Mouse (Mus musculus) kidney, adult 8-10 months (tissue): Measurements from ENCODE around the gene Ercc6l2.

Experiments used
- DNase-seq, 2 experiments: peaks; one replicate each; pipeline ENCODE4 v3.0.0; 2022

Ercc6l2 gene

DNA sequence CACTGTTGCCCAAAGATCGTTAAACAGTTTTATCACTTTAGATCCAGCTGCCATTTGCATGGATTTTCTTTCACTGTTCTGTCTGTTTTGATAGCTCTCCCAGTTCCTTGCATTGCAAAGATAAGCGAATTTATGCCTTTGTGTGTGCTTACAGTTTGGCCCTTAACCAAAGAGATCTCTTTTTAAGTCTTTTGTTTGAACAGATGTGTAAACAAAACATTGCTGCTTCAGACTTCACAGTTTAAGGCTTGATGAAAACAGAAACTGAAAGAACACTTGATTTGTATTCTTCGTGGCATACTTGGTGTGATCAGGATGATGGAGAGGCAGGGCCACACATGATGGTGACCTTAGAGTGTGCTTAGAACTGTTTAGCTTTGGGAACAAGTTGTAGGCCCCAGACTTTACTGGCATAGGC, 70.5 kb downstream of the Ercc6l2 start:
- no peak for DNase-seq

- no peak for DNase-seq
These were observed 71.5 kb downstream of the Ercc6l2 start for GRCm38 (mm10) chr13:63886429-63887052.

GRCm38 (mm10) chr13:63900679-63901302, 85.8 kb downstream of the Ercc6l2 start:
- DNase-seq = no peak

- no peak for DNase-seq
These were observed 86.3 kb downstream of the Ercc6l2 start for GRCm38 (mm10) chr13:63901303-63901713.

GRCm38 (mm10) chr13:63901714-63902597, 86.9 kb downstream of the Ercc6l2 start:
- no peak for DNase-seq

DNA sequence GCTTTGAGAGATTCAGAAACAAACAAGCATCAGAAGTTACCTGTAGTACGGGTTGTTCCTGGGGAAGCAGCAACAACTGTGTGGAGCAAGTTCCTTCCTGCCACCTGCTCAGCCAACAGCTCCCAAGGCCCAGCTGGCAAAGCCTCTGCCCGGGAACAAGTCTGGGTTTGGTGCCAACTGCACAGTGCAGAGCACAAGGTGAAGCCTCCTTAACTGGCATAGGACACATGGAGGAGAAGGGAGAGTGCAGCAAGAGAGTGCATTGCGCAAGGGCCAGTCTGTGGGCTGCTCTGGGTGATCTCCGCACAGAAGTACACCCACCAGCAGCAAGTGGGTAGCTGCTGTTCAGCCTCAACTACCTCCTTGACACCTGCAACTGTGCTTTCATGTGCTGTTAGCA, 91.5 kb downstream of the Ercc6l2 start:
- peak; percentile 52 to 66 for DNase-seq

DNA sequence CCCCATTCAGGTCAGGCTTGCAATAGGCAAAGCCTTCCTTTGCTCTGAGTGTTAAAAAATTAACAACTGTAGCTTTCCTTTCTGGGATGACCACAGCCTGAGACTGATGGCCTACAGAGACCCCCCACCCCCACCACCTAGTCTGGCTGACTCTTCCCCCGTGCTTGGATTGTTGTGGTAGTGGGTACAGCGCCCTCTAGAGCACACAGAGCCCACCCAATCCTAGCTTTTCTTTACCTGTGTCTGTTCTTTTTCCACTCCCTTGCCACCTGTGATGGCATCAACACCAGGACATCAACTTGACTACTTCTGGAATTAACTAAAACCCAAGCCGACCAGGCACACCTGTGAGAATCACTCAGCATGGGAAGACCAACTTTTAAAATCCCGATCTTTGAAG, 92.4 kb downstream of the Ercc6l2 start:
- no peak for DNase-seq

DNA sequence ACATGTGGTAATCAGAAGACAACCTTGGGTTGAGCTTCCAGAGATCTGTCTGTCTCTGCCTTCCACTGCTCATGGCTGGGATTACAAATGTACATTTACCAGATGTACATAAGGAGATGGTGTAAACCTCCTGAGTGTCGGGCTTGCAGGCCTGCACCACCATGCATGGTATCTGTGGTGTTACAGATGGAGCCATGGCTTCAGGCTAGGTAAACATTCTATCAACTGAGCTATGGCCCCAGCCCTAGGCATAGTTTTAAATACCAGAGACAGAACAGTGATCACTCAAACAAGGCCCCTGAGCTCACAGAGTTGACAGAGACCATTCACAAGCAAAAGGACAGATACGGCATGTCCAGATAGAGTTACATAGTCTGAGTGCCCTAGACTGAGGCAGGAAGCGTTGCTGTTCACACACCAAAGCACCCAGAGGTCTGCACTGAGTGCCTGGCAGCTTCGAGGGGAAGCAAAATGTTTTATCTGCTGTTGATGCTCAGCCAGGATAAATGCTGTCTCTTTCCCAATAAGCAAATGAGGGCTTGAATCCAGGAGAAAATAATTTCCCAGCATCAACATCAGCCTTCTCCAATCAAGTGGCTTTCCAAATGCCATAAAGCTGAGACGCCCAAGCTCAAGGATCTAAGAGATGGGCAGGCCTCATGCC, 95.2 kb downstream of the Ercc6l2 start:
- DNase-seq = no peak

- no peak for DNase-seq
These were observed 96.6 kb downstream of the Ercc6l2 start for GRCm38 (mm10) chr13:63911617-63912016.

DNA sequence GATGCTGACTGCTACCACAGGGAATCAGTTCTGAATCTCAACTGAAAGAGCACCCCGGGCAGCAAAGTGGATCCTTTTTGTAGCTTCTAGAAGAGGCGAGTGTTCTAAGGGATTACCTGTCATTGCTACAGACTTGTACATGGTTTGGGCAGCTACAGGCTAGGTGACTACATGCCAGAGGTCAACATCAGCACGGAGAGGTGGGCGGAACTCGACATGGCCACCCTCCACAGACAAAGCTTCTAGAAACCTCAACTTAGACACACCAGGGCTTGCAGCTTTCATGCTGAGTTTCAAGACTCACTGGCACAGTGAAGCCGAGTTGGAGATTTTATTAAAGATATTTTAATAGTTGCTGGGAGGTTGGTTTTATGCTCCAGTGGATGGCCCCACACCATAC, 98.1 kb downstream of the Ercc6l2 start:
- DNase-seq = no peak

DNA sequence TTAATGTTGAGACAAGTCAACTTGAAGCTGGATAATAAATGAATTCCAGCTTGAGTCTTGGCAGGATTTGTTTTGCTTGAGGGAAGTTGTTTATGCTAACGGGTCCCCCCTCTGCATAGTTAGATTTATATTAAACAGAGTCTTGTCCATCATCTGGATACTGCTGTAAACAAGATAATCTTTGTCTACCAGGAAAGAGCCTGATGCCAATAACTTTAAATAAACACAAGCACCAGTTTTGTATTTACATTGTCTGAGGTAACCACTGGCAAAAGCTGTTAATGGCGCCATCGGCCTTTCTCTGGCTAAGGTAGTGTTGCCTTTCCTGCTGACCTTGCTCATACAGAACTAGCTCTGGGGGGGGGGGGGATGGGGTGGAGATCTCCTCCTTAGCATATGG, 100.1 kb downstream of the Ercc6l2 start:
- DNase-seq = no peak

DNA sequence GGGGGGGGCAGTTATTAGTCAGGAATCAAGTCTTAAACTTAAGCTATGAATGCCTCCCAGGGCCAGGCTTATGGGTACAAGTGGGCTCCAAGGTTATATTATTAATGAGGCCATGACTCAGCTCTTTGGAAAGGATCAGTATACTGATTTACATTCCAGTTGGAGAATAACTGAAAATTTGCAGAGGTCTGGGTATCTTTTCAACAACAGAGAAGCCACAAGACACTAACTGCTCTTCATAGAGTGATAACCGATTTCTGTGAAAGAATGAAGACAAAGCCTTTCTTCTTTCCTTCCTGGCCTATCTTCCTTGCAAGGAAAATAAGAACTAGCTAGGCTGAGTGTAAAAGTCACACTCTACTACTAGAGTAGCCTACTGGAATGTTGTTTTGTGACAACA, 100.6 kb downstream of the Ercc6l2 start:
- DNase-seq = no peak

DNA sequence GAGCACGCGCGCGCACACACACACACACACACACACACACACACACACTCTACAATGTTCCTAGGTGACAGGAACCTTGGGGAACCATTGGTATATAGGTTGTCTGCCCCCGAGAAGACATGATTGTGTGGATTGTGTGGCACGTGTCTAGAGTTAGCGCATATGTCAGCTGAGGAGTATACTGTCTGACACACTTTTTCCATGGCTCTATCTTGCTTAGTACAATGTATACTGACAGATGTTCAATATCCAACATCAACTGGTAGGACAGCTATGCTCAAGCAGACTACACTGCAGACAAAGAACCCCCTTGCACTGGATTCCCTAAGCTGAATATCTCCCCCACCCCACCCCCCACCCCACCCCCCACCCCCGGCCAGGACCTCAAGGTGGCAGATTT, 101.5 kb downstream of the Ercc6l2 start:
- no peak for DNase-seq

DNA sequence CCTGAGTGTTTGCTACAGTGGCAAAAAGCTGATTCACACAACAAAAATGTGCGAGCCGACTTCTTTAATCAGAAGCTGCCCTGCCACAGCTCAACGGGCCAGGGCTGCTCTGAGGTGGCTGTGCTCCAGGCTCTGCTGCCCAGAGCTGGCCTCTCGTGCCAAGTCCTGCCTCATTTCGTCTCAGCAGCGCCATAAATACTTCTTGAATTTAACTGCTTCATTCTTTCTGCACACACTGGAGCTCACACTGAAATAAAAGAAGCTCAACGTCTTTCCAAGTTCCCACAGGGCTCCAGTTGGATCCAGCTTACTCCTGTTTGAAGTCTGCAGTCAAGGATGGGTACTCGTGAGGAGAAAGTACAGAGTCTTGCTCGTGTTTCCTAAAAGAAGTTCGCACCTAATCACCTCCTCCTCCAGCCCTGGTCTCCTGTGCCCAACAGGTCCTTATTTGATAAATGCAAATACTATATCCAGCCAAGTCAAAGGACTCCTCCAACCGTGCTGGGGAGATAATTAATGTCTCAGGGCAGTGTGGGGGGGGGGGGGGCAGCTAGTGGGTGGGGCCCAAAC, 102.2 kb downstream of the Ercc6l2 start:
- DNase-seq = peak; percentile 77 to 79

DNA sequence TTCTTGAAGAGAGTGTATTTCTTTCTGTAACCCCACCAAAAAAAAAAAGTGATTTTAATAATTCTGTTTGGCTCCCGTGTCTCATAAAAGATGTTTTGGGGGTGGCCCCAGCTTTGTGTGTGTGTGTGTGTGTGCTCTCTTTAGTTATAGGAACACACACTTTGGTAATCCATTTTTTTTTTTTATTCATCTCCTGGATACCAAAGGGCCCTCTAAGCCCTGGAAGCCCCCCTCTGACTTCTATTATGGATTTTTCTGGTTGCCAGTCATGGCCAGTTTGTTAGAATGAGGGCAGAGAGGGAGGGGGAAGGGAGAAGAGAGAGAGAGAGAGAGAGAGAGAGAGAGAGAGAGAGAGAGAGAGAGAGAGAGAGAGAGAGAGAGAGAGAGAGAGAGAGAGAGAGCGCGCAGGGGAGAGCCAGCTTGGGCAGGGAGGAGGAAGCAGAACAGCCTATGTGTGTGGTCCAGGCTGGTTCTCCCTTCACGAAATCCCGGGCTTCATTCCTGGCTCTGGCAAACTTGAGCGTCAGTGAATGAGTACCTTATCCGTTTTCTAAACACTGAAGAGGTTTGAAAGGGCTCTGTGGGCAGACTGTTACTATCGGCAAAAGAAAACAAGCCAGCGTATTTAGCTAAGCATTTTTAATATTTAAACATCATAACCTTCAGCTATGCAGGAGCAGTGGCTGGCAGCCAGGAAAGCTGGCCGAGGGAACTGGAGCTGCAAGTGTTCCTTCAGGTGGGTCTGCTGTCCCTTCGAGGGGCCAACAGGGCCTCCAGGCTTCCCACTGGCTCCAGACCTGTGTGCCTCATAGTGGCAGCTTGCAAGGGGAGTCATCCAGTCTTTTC, 103.0 kb downstream of the Ercc6l2 start:
- peak; percentile 61 to 75 for DNase-seq

DNA sequence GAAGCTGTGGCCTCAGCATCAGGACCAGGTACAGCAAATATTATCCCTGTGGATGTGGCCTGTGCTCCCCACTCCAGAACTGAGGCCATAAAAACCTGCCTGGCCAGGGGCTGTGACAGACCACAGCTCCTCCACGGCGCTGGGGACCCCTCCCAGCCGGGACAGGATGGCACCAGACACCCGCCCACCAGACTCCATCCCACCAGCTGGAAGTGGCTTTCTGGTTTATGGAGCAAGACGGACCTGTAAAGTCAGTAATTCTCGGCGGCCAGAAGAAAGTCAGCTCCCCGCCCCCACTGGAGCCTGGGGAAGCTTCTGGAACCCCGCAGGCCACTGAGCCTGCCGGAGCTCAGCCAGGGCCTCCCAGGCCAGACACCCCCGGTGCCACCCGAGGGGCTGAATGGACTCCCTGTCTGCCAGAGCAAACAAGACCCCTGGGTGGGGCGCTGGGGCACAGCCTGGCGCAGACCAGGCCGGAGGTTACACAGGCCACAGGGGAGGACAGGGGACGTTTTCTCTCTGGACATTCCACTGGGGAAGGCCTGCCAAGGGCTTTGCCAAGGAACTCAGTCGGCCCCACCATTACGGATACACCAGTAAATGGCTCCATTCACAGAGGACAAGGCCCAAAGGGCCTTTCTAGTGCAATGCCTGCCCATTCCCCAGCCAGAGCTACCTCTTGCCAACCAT, 103.8 kb downstream of the Ercc6l2 start:
- peak; percentile 33 to 38 for DNase-seq

DNA sequence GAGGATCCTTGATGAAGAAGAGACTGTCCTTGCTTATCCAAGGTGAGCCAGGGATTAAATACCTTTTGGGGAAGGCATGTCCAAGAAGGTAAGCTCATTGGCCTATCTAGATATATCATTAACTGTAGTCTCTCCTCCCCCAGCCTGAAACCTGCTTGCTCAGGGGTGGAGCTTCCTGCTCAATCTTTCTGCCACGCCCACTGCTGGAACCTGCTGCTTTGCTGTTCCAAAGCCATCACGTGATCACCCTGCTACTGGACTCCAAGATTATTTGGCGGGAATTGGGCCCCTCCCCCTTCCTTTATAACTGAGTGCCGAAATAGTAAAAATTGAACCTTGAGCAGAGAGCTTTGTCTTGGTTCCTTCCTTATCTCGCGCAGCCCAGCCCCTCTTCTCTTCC, 109.0 kb downstream of the Ercc6l2 start:
- peak in 1 of 2 experiments; percentile 38 for DNase-seq

GRCm38 (mm10) chr13:63927326-63927725, 112.3 kb downstream of the Ercc6l2 start:
- DNase-seq = no peak

DNA sequence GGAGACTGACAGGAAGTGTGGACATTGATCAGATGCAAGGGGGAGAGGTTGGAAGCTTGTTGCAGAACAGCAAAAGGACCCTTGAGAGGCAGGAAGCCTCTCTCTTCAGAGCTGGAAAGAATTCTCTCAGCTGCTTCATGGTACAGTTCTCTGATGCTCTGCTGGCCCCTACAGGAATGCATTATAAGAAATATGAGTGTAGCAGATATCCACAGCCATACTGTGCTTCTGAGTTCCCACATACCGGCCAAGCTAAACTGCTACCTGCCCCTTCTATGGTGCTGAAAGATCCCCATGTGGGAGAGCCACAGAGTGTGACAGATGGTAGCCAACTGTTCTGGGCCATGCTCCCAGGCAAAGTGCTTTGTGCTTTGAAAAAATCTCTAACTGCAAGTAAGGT, 114.3 kb downstream of the Ercc6l2 start:
- DNase-seq = no peak

GRCm38 (mm10) chr13:63929917-63930515, 115.0 kb downstream of the Ercc6l2 start:
- no peak for DNase-seq

DNA sequence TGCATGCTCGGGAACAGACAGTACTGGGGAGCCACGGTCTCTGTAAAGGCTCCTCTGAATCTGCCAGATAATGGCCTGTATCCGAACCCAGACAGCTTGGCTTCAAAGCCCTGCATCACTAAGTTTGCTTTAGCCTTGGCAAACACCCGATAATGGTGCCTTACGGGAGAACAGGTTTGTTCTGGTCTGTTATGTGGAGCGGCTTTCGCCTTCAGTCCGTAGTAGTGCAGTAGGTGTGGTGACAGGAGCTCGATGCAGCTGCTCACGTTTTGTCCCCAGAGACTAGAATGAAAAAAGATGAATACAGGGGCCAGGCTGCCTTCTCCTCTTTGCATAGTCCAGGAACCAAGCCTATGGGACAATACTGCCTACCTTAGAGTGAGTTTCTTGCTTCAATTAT, 115.5 kb downstream of the Ercc6l2 start:
- no peak for DNase-seq
